Mouse (Mus musculus) CH12.LX (cell line): ENCODE data around the gene Gm17304. TPM values are rescaled to one million over a fixed set of nuclear protein-coding genes. Genes with fewer than 3 reads are reported as not detected.
A peak's percentile ranks its signal among the peaks of the same experiment; 100 is the strongest.

Experiments used
- DNase-seq: peaks from one replicate; pipeline ENCODE4 v3.0.0-alpha.2; 2013; ENCODE audit errors: extremely low read depth
- H3K27ac ChIP-seq: 2 replicates; pipeline ENCODE4 v1.5.1; 2012; ENCODE audit warnings: low read depth, mild to moderate bottlenecking, control low read depth, moderate library complexity; ENCODE audit not compliant: insufficient read depth
- H3K27me3 ChIP-seq: replicated peaks from 2 replicates; pipeline ENCODE3; 2012; ENCODE audit warnings: inconsistent platforms
- H3K36me3 ChIP-seq, 2 experiments: replicated peaks in 1 of 2; 2 replicates each; pipeline versions ENCODE3 to v1.6.1; 2012; ENCODE audit warnings: inconsistent platforms in 1 of 2, low read length in 1 of 2, mild to moderate bottlenecking in 1 of 2, mixed read lengths in 1 of 2, moderate library complexity in 1 of 2; ENCODE audit not compliant: control insufficient read depth in 1 of 2, insufficient read depth in 1 of 2
- H3K4me1 ChIP-seq, 2 experiments: 2 replicates each; pipeline ENCODE4 v1.6.1; 2012; ENCODE audit warnings: inconsistent platforms in 1 of 2, moderate library complexity in 1 of 2; ENCODE audit not compliant: insufficient read depth in 2 of 2, control insufficient read depth in 1 of 2
- H3K4me2 ChIP-seq: 2 replicates; pipeline ENCODE4 v1.6.1; 2012; ENCODE audit warnings: low read depth, mild to moderate bottlenecking, control low read depth; ENCODE audit not compliant: poor library complexity, insufficient read depth, severe bottlenecking
- H3K4me3 ChIP-seq, 3 experiments: fragments of 150-350 bp in 1 of 3; sonication (generic) in 1 of 3; replicated peaks in 1 of 3; 2 replicates each; pipeline versions ENCODE3 to v1.5.1; 2011 to 2012; ENCODE audit warnings: low read depth in 2 of 3, low read length in 2 of 3, mild to moderate bottlenecking in 2 of 3, moderate library complexity in 2 of 3, control low read depth in 1 of 3, improper control_type of control experiment in 1 of 3, inconsistent platforms in 1 of 3, mixed read lengths in 1 of 3; ENCODE audit not compliant: poor library complexity in 1 of 3
- H3K79me2 ChIP-seq: replicated peaks from 2 replicates; pipeline ENCODE4 v1.6.1; 2012; ENCODE audit warnings: mild to moderate bottlenecking, moderate library complexity; ENCODE audit not compliant: control insufficient read depth, poor library complexity, insufficient read depth, severe bottlenecking; ENCODE audit errors: extremely low read depth
- H3K9ac ChIP-seq: 2 replicates; pipeline ENCODE4 v1.6.1; 2012; ENCODE audit warnings: low read depth, mild to moderate bottlenecking, control low read depth, moderate library complexity; ENCODE audit not compliant: insufficient read depth
- H3K9me3 ChIP-seq: replicated peaks from 2 replicates; pipeline ENCODE3; 2012; ENCODE audit warnings: low read length, inconsistent platforms, mixed read lengths
- BHLHE40 ChIP-seq: IDR thresholded peaks from 2 replicates; pipeline ENCODE4 v1.6.1; 2011; ENCODE audit warnings: mild to moderate bottlenecking, low read depth, low read length, improper control_type of control experiment
- CHD1 ChIP-seq: IDR thresholded peaks from 2 replicates; pipeline ENCODE4 v1.6.1; 2012; ENCODE audit warnings: low read depth, low read length, improper control_type of control experiment, inconsistent platforms
- CHD2 ChIP-seq: IDR thresholded peaks from 2 replicates; pipeline ENCODE4 v1.6.1; 2011; ENCODE audit warnings: low read length, improper control_type of control experiment
- CTCF ChIP-seq, 2 experiments: IDR thresholded peaks in 1 of 2; conservative IDR thresholded peaks in 1 of 2; 2 replicates each; pipeline ENCODE4 v1.5.1; 2011 to 2012; ENCODE audit warnings: low read depth in 2 of 2, low read length in 2 of 2, improper control_type of control experiment in 1 of 2, inconsistent platforms in 1 of 2, mild to moderate bottlenecking in 1 of 2, moderate library complexity in 1 of 2
- E2F4 ChIP-seq: IDR thresholded peaks from 2 replicates; pipeline ENCODE4 v1.6.1; 2011; ENCODE audit warnings: low read depth, low read length, improper control_type of control experiment; ENCODE audit not compliant: insufficient replicate concordance
- ELF1 ChIP-seq: IDR thresholded peaks from 2 replicates; pipeline ENCODE4 v1.6.1; 2014; ENCODE audit warnings: low read depth, mild to moderate bottlenecking, inconsistent platforms, low read length, improper control_type of control experiment
- ETS1 ChIP-seq: conservative IDR thresholded peaks from 2 replicates; pipeline ENCODE4 v1.6.1; 2012; ENCODE audit warnings: low read depth, mild to moderate bottlenecking, inconsistent platforms, low read length, improper control_type of control experiment, moderate library complexity
- HCFC1 ChIP-seq: IDR thresholded peaks from 2 replicates; pipeline ENCODE4 v1.6.1; 2012; ENCODE audit warnings: low read depth, mild to moderate bottlenecking, inconsistent platforms, low read length, improper control_type of control experiment
- JUN ChIP-seq: IDR thresholded peaks from 2 replicates; pipeline ENCODE4 v1.6.1; 2011; ENCODE audit warnings: low read depth, mild to moderate bottlenecking, low read length, improper control_type of control experiment, moderate library complexity; ENCODE audit not compliant: insufficient read depth
- JUND ChIP-seq: conservative IDR thresholded peaks from 2 replicates; pipeline ENCODE4 v1.6.1; 2011; ENCODE audit warnings: low read depth, low read length, improper control_type of control experiment
- KAT2A ChIP-seq: IDR thresholded peaks from 2 replicates; pipeline ENCODE4 v1.6.1; 2012; ENCODE audit warnings: low read length, improper control_type of control experiment, inconsistent platforms; ENCODE audit not compliant: insufficient replicate concordance
- MAZ ChIP-seq: IDR thresholded peaks from 2 replicates; pipeline ENCODE4 v1.6.1; 2012; ENCODE audit warnings: low read depth, mild to moderate bottlenecking, inconsistent platforms, low read length, improper control_type of control experiment, moderate library complexity
- MYC ChIP-seq: IDR thresholded peaks from 2 replicates; pipeline ENCODE4 v1.6.1; 2011; ENCODE audit warnings: low read depth, mild to moderate bottlenecking, improper control_type of control experiment, low read length
- PAX5 ChIP-seq: IDR thresholded peaks from 2 replicates; pipeline ENCODE4 v1.6.1; 2012; ENCODE audit warnings: low read length, inconsistent platforms, mixed read lengths
- RAD21 ChIP-seq: IDR thresholded peaks from 2 replicates; pipeline ENCODE4 v1.6.1; 2011; ENCODE audit warnings: low read depth, mild to moderate bottlenecking, low read length, improper control_type of control experiment, moderate library complexity
- SMC3 ChIP-seq: IDR thresholded peaks from 2 replicates; pipeline ENCODE4 v1.6.1; 2011; ENCODE audit warnings: low read depth, low read length, improper control_type of control experiment
- TCF12 ChIP-seq: IDR thresholded peaks from 2 replicates; pipeline ENCODE4 v1.6.1; 2014; ENCODE audit warnings: low read depth, mild to moderate bottlenecking, inconsistent platforms, low read length, improper control_type of control experiment
- USF2 ChIP-seq: conservative IDR thresholded peaks from 2 replicates; pipeline ENCODE4 v1.6.1; 2011; ENCODE audit warnings: low read depth, low read length, improper control_type of control experiment
- ZC3H11A ChIP-seq: IDR thresholded peaks from 2 replicates; pipeline ENCODE4 v1.6.1; 2012; ENCODE audit warnings: low read depth, mild to moderate bottlenecking, inconsistent platforms, low read length, improper control_type of control experiment
- dilution Hi-C: fragments of 300-500 bp; cut with MboI; formaldehyde crosslinking; loops from 2 replicates; pipeline ENCODE4 v1.14.3; 2020; ENCODE audit warnings: low sequenced_read_pairs; ENCODE audit not compliant: extremely low pct_unique_long_range_greater_than_20kb, extremely low pct_ligation_motif_present
- in situ Hi-C: fragments of 300-500 bp; cut with MboI; formaldehyde crosslinking; loops from 3 replicates; pipeline ENCODE4 v1.14.3; 2019; ENCODE audit warnings: low sequenced_read_pairs, low pct_ligation_motif_present, low pct_unique_long_range_greater_than_20kb, mixed read lengths
- polyA plus RNA-seq: library from polyadenylated mRNA; unstranded; fragments of >175 nt; gene quantifications from 2 replicates; pipeline ENCODE4 v1.2.1, GENCODE M21; 2012; ENCODE audit warnings: low read depth; ENCODE audit not compliant: insufficient read length
- total RNA-seq, 2 experiments: library from RNA; depleted of rRNA; stranded (reverse); fragments of 300-350 nt in 1 of 2; fragments of >200 nt in 1 of 2; gene quantifications; 2 replicates each; pipeline ENCODE4 v1.2.3; 2012 to 2014

The Gm17304 gene
- total and polyA plus RNA-seq, 3 experiments, result not detected

GRCm38 (mm10) chr5:106643434-106643833, 34.5 kb downstream of the Gm17304 start:
- Histone ChIP-seq H3K9ac (no peak overlapping the region), H3K27me3 (no peaks in the 10 kb centered on the region), H3K4me1 (no peaks in the 10 kb centered on the region), H3K9me3 (no peaks in the 10 kb centered on the region), H3K27ac (no peak overlapping the region), H3K4me3 (no peak overlapping the region), H3K79me2 (no peaks in the 10 kb centered on the region), H3K36me3 (peaks cover 5 to 23% of the 10 kb centered on the region in 2 experiments), H3K4me2 (no peak overlapping the region)
- no peak for TF ChIP-seq CHD1
- no peak for TF ChIP-seq RAD21
- no peak for TF ChIP-seq USF2
- no peak for TF ChIP-seq E2F4
- no peak for TF ChIP-seq TCF12
- dilution Hi-C loops, result no loop called here
- DNase-seq, result no peak
- in situ Hi-C loops, result no loop called here

- Histone ChIP-seq H3K4me1 (no peaks in the 10 kb centered on the region), H3K27ac (no peak overlapping the region), H3K4me3 (no peak overlapping the region), H3K9me3 (no peaks in the 10 kb centered on the region), H3K36me3 (peaks cover 5 to 34% of the 10 kb centered on the region in 2 experiments), H3K4me2 (no peak overlapping the region), H3K79me2 (no peaks in the 10 kb centered on the region), H3K27me3 (no peaks in the 10 kb centered on the region), H3K9ac (no peak overlapping the region)
- dilution Hi-C loops, result no loop called here
- DNase-seq, result no peak
- peak; percentile 50 for TF ChIP-seq RAD21
- no peak for TF ChIP-seq CHD2
- no peak for TF ChIP-seq TCF12
- no peak for TF ChIP-seq JUND
- TF ChIP-seq ELF1, result no peak
- TF ChIP-seq CTCF (conservative IDR thresholded peaks at IDR 0.05 in 1 of 2, IDR thresholded peaks at IDR 0.05 in 1 of 2; ENCODE audit: low read depth in 2 of 2, low read length in 2 of 2), result peak in 1 of 2 experiments; percentile 42; a peak in 2 of 4 replicates
- no peak for TF ChIP-seq MYC
- TF ChIP-seq SMC3, result peak; percentile 21; the same call in 1 of the 2 replicates
- no peak for TF ChIP-seq BHLHE40
- no peak for TF ChIP-seq JUN
- no peak for TF ChIP-seq KAT2A
- TF ChIP-seq ETS1, result no peak
- TF ChIP-seq PAX5, result no peak
- no peak for TF ChIP-seq ZC3H11A
- TF ChIP-seq HCFC1, result no peak
- TF ChIP-seq MAZ, result no peak
- in situ Hi-C loops, result no loop called here
Measured at GRCm38 (mm10) chr5:106649441-106649840, 40.5 kb downstream of the Gm17304 start.
